Mouse (Mus musculus) heart, adult 8-10 months (tissue): ENCODE measurements around the gene Itpkb. TPM values are rescaled to one million over a fixed set of nuclear protein-coding genes. Genes with fewer than 3 reads are reported as not detected.

Experiments used
- DNase-seq: peaks from one replicate; pipeline ENCODE4 v3.0.0; 2022; ENCODE audit warnings: low spot score
- total RNA-seq, 4 experiments: library from RNA; stranded (reverse); gene quantifications; 2 replicates each; pipeline ENCODE4 v1.2.4; 2022

Gene Itpkb
- total RNA-seq, 4 experiments from 2014 or later = 40.9 to 59.4 (median 57.3) TPM

GRCm38 (mm10) chr1:180343434-180344210 lies 13.3 kb downstream of the Itpkb start:
- DNase-seq = no peak

- DNase-seq = no peak
Measured at GRCm38 (mm10) chr1:180345098-180345497, 14.8 kb downstream of the Itpkb start.

GRCm38 (mm10) chr1:180347059-180347458 lies 16.8 kb downstream of the Itpkb start:
- DNase-seq = no peak

- no peak for DNase-seq
Measured at GRCm38 (mm10) chr1:180347907-180348306, 17.6 kb downstream of the Itpkb start.

- no peak for DNase-seq
Measured at GRCm38 (mm10) chr1:180349090-180349489, 18.8 kb downstream of the Itpkb start.

- DNase-seq = no peak
Measured at GRCm38 (mm10) chr1:180352258-180352657, 22.0 kb downstream of the Itpkb start.

GRCm38 (mm10) chr1:180354129-180354528 lies 23.8 kb downstream of the Itpkb start:
- no peak for DNase-seq

- DNase-seq = no peak
Measured at GRCm38 (mm10) chr1:180354976-180355730, 24.9 kb downstream of the Itpkb start.

GRCm38 (mm10) chr1:180356176-180356575 lies 25.9 kb downstream of the Itpkb start:
- DNase-seq = no peak

GRCm38 (mm10) chr1:180356857-180357256 lies 26.6 kb downstream of the Itpkb start:
- DNase-seq = no peak

GRCm38 (mm10) chr1:180357893-180358331 lies 27.6 kb downstream of the Itpkb start:
- DNase-seq = no peak

- no peak for DNase-seq
Measured at GRCm38 (mm10) chr1:180358466-180358865, 28.2 kb downstream of the Itpkb start.

GRCm38 (mm10) chr1:180359311-180359710 lies 29.0 kb downstream of the Itpkb start:
- no peak for DNase-seq

GRCm38 (mm10) chr1:180362176-180362575 lies 31.9 kb downstream of the Itpkb start:
- no peak for DNase-seq

GRCm38 (mm10) chr1:180362844-180363243 lies 32.6 kb downstream of the Itpkb start:
- no peak for DNase-seq

- no peak for DNase-seq
Measured at GRCm38 (mm10) chr1:180363317-180363716, 33.0 kb downstream of the Itpkb start.

- DNase-seq = peak; percentile 49
Measured at GRCm38 (mm10) chr1:180364005-180364404, 33.7 kb downstream of the Itpkb start.

- no peak for DNase-seq
Measured at GRCm38 (mm10) chr1:180364720-180365119, 34.4 kb downstream of the Itpkb start.

GRCm38 (mm10) chr1:180365180-180365810 lies 35.0 kb downstream of the Itpkb start:
- DNase-seq = peak; percentile 86

- DNase-seq = no peak
Measured at GRCm38 (mm10) chr1:180365983-180366811, 35.9 kb downstream of the Itpkb start.

GRCm38 (mm10) chr1:180367045-180367619 lies 36.8 kb downstream of the Itpkb start:
- no peak for DNase-seq
